Mouse (Mus musculus) liver, embryonic 14.5 days (tissue): ENCODE measurements at regions not wholly inside any gene's neighbourhood (a gene's known extent, or its start where the extent isn't known, plus 50 kb on each side); places are given as distances from the start of the nearest gene placed in this dataset.
"Not testable (repeated sequence)": the region's sequence is repeated elsewhere in the genome, so short reads cannot be mapped to it uniquely, and the experiment has no call there.

ENCODE experiments used
- CTCF ChIP-seq: IDR thresholded peaks from 2 replicates; pipeline ENCODE4 v1.5.1; 2016; ENCODE audit warnings: antibody characterized with exemption, low read depth, control low read depth
- EP300 ChIP-seq: IDR thresholded peaks from 2 replicates; pipeline ENCODE4 v1.6.1; 2016; ENCODE audit warnings: antibody characterized with exemption, low read depth

DNA sequence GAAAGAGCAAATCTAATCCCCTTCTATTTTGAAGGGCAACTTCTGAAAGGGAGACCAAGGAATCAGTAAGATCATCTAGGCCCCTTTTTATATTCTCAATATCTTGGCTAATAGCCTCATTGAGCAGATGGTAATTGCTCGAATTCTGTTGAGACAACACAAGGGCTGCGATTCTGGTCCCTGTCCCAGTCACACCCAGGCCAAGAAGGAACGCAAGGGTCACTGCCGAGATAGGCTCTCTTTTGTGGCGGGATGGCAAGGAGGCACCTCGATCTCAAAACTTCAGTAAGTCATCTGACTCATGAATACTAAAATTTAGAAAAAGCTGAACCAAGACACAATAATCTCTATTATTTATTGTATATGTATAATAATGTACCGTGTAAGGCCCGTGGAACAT, 68.6 kb upstream of the Zfp709 start:
- TF ChIP-seq CTCF, EP300: not testable (repeated sequence)
